Mouse (Mus musculus): ENCODE data around the gene Apol7e. TPM values are rescaled to one million over a fixed set of nuclear protein-coding genes. Genes with fewer than 3 reads are reported as not detected.
A peak's percentile ranks its signal among the peaks of the same experiment; 100 is the strongest.
"Not testable (repeated sequence)": the region's sequence is repeated elsewhere in the genome, so short reads cannot be mapped to it uniquely, and the experiment has no call there.

Apol7e gene
- 0.17 TPM in 2 replicates for polyA plus RNA-seq (2012; rRNA removed)

DNA sequence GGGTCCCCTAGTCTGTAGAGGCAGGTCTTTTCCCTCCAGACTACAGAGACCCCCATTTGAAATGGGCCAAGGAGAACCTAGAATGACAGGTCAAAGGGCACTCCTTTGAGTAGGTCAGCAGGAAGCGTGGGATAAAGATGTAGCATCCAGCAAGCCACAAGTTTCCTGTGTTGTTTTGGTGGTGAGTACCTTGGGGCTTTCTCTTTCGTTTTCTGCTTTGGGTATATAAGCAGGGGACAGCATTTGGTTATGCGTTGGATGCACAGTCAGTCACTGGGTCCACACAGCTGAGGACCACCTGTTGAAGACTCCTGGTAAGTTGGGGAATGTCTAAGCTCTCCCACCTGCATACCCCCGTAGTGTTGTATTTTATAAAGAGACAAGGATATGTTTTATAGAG is at the start of gene Apol7e:
Gene Apol7e (plus strand): TSS at position 202 of the 400 bp plus-strand sequence.
- H3K4me3 ChIP-seq (ENCODE audit: insufficient read depth, low read length); H3K27ac ChIP-seq (ENCODE audit: insufficient read depth, low read length); H3K4me1 ChIP-seq (ENCODE audit: control insufficient read depth, insufficient read depth, low read length): not testable (repeated sequence)

DNA sequence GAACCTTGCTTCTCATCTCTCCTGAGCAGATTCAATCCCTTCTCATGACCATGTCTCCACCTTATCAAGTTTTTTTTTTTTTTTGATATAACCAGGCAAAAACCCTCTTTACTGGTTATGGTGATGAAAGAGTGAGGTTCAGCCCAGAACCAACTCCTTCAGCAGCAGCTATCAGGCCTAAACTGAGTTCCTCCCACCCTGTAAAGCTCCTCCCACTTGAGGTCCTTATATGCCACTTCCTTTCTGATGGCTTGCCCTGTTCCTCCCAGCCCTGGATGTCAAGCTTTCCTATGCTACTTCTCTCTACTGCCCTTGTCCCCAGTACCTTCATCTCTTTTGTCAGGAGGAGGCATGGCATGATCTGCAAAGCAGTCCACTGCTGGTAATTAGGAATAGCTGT is 47.5 kb upstream of the Apol7e start:
- H3K4me3 ChIP-seq (ENCODE audit: insufficient read depth, low read length); H3K4me1 ChIP-seq (ENCODE audit: control insufficient read depth, insufficient read depth, low read length); H3K27ac ChIP-seq (ENCODE audit: insufficient read depth, low read length): not testable (repeated sequence)

DNA sequence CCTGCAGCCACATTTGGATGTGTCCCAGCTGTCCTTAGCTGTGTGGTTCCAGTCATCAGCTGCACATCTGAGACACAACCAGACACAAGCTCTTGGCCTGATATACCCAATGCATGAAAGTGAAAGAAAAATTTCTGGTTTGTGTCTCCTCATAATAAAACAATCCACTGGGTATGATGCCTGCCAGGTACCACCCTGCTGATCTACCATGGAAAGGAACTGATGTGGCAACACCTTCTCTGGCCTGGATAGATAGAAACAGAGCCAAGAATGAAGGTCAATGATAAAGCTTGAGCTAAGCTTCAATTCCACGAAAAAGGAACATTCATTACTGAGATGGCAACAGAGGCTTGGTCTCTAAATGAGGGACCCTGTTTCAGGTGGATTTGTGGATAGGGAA is 38.9 kb upstream of the Apol7e start:
- not testable (repeated sequence) for H3K4me3 ChIP-seq (ENCODE audit: insufficient read depth, low read length); H3K27ac ChIP-seq (ENCODE audit: insufficient read depth, low read length); H3K4me1 ChIP-seq (ENCODE audit: control insufficient read depth, insufficient read depth, low read length)

DNA sequence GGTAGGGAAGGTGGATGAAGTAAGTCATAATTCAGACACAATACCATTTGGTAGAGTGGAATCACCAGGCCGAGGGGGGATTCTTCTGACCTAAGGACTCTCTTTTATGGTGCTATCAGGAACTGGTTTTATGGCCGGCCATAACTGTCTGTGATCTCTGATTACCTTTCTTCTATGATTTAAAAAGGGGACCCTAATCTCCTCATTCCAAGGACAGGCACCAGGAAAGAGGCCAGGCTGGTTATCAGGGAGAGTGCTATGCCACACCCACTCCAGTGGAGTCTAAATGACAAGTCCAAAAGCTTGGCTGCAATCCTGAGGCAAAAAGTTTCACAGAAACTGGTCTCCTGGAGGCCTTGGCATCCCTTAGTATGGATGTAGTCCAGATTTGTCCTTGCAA is 36.8 kb upstream of the Apol7e start:
- H3K4me3 ChIP-seq (ENCODE audit: insufficient read depth, low read length); H3K27ac ChIP-seq (ENCODE audit: insufficient read depth, low read length); H3K4me1 ChIP-seq (ENCODE audit: control insufficient read depth, insufficient read depth, low read length): not testable (repeated sequence)

DNA sequence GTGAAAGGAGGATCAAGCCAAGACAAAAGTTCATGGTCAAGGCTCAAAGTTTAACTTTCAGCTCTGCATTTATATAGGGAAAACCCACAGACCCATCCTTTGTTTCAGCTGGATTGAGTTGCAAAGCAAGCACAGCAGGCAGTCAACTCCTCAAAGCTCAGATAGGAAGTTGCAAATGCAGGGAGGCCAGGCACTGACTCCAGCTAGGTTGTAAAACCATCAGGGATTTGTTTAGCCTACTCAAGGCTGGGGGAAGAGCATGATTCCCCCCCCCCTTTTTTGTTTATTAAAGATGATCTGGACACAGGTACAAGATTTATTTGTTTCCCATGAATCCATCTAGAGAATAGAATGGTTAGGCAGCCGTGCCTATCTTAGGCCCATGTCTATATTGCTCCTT is 24.6 kb upstream of the Apol7e start:
- H3K4me3 ChIP-seq (ENCODE audit: insufficient read depth, low read length); H3K27ac ChIP-seq (ENCODE audit: insufficient read depth, low read length); H3K4me1 ChIP-seq (ENCODE audit: control insufficient read depth, insufficient read depth, low read length): not testable (repeated sequence)

DNA sequence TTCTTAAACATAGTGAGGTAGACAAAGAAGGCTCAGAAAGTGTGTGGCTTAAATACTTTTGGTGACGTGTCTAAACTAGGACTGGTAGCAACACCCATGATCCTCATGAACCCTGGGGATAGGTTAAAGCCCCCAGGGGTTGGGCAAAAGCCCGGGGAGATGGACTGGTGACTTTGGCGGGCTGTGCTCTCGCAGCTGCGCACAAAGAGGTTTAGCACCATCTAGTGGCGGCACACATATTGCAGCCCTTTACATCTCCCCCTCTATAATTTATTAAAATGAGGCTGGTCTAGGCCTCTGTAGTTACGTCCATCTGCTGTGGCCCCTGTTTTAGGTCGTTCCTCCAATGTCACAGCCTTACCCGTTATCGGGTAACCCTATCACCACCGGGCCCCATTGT is 14.7 kb upstream of the Apol7e start:
- H3K4me3 ChIP-seq (ENCODE audit: insufficient read depth, low read length); H3K27ac ChIP-seq (ENCODE audit: insufficient read depth, low read length); H3K4me1 ChIP-seq (ENCODE audit: control insufficient read depth, insufficient read depth, low read length): not testable (repeated sequence)
- peak; percentile 46 for TF ChIP-seq CTCF (IDR thresholded peaks at IDR 0.05; ENCODE audit: extremely low read depth, insufficient read depth, low read length)

DNA sequence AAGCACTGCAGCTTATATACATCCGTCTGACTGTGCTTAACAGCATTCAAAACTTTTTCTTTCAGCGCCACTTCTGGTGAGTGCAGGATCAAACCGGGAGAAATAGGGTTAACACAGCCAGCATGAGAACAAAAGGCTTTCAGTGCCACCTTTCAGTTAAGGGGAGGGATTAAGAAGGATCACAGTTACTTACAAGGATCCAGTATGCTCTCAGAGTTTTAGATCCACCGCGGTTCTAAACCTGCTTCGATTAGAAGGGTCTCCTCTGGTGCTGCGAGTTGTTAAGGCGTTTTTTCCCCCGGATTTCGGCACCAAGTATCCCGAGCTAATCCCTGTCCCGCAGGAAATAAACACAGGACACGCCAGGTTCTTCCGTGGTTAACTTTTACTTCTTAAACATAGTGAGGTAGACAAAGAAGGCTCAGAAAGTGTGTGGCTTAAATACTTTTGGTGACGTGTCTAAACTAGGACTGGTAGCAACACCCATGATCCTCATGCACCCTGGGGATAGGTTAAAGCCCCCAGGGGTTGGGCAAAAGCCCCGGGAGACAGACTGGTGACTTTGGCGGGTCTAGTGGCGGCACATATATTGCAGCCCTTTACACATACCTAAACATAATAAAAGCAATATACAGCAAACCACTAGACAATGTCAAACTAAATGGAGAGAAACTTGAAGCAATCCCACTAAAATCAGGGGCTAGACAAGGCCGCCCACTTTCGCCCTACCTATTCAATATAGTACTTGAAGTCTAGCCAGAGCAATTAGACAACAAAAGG is 6.9 kb upstream of the Apol7e start:
- not testable (repeated sequence) for H3K4me3 ChIP-seq (ENCODE audit: insufficient read depth, low read length); H3K4me1 ChIP-seq (ENCODE audit: control insufficient read depth, insufficient read depth, low read length); H3K27ac ChIP-seq (ENCODE audit: insufficient read depth, low read length)

DNA sequence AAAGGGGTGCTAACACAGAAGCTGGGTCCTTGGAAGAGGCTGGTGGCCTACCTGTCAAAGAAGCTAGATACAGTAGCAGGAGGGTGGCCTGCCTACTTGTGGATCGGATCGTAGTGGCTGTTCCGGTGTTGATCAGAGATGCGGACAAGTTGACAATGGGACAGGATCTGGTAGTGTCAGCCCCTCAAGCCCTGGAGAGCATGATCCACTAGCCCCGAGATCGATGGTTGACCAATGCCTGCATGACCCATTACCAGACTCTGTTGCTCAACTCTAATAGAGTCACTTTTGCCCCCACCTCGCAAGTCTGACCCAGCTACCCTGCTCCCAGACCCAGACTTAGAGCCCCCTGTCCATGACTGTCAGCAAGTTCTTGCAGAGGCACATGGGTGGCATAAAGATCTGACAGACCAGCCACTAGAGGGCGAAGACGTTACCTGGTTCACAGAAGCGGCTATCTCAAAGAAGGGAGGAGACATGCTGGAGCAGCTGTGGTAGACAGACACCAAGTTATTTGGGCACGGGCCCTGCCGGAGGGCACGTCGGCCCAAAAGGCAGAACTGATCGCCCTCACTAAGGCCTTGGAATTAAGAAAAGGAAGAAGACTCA is 3.9 kb upstream of the Apol7e start:
- peak; percentile 39 for TF ChIP-seq CTCF (IDR thresholded peaks at IDR 0.05; ENCODE audit: extremely low read depth, insufficient read depth, low read length)
- H3K4me1 ChIP-seq (ENCODE audit: control insufficient read depth, insufficient read depth, low read length); H3K27ac ChIP-seq (ENCODE audit: insufficient read depth, low read length); H3K4me3 ChIP-seq (ENCODE audit: insufficient read depth, low read length): not testable (repeated sequence)

DNA sequence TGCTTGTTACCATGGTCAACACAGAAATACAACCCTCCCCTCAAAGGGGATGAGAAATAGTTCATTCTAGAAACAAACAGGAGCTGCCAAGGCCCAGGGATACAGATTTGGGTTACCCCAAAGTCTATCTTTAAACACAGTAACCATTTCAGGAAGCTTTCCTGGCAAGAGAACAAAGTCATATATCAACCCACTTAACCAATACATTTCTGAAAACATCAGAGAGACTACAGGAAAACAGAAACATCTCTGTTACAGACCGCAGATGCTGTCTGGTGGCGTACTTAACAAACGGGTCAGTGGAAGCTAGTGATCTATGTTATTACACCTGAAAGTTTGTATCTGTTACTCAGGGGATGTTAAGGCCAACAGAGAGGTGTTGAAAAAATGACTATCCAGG is 6.6 kb downstream of the Apol7e start:
- not testable (repeated sequence) for H3K27ac ChIP-seq (ENCODE audit: insufficient read depth, low read length); H3K4me1 ChIP-seq (ENCODE audit: control insufficient read depth, insufficient read depth, low read length); H3K4me3 ChIP-seq (ENCODE audit: insufficient read depth, low read length)

DNA sequence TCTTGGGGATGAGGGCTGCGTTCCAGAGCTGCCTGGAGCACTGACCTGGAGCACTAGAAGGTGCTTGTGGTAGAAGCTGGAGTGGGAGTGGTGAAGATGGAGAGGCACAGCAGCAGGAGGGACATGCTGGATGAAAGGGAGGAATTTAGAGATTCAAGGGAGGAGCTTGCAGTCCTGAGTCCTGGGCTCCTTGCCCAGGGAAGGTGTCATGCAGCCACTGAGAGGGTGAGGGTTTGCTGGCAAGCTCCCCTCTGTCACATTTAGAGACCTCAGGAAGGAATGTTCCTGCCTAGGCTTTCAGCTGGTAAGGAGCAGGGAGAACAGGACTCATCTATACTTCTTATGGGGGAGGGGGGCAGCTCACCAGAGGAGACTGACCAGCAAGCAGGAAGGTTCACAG is 10.3 kb downstream of the Apol7e start:
- not testable (repeated sequence) for H3K4me3 ChIP-seq (ENCODE audit: insufficient read depth, low read length); H3K4me1 ChIP-seq (ENCODE audit: control insufficient read depth, insufficient read depth, low read length); H3K27ac ChIP-seq (ENCODE audit: insufficient read depth, low read length)

DNA sequence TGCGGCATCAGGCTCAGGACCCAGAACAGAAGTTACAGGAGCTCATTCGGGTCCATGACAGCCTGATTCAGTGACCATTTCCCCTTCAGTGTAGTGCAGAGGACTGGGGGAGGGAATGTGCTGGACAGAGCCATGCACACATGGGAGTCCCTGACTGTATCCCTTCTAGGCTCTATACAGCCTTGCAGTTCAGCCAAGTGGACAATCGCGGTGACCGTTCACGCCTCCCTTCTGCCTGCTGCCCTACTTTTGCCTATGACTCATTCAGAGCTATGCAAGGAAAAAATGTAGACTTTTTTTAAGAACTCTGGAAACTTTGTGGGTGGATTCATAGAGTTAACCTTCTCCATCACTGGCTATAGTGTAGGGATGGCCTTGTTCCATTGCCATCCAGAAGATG is 19.6 kb downstream of the Apol7e start:
- not testable (repeated sequence) for H3K27ac ChIP-seq (ENCODE audit: insufficient read depth, low read length); H3K4me3 ChIP-seq (ENCODE audit: insufficient read depth, low read length); H3K4me1 ChIP-seq (ENCODE audit: control insufficient read depth, insufficient read depth, low read length)

DNA sequence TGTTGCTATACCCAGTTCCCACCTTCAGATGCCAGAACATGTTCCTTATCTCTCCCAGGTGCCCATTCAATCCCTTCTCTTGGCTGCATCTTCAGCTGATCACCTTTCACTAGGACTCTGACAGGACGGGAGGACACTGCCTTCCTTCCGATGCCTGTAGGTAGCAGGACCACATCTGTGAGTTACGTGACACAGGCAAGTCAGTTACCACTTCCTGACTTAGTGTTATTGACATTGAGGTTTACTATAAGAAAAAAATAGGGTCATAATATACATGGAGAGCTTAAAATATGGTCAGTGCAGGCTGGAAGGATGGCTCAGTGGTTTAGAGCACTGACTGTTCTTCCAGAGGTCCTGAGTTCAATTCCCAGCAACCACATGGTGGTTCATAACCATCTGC is 22.9 kb downstream of the Apol7e start:
- H3K27ac ChIP-seq (ENCODE audit: insufficient read depth, low read length); H3K4me3 ChIP-seq (ENCODE audit: insufficient read depth, low read length); H3K4me1 ChIP-seq (ENCODE audit: control insufficient read depth, insufficient read depth, low read length): not testable (repeated sequence)

DNA sequence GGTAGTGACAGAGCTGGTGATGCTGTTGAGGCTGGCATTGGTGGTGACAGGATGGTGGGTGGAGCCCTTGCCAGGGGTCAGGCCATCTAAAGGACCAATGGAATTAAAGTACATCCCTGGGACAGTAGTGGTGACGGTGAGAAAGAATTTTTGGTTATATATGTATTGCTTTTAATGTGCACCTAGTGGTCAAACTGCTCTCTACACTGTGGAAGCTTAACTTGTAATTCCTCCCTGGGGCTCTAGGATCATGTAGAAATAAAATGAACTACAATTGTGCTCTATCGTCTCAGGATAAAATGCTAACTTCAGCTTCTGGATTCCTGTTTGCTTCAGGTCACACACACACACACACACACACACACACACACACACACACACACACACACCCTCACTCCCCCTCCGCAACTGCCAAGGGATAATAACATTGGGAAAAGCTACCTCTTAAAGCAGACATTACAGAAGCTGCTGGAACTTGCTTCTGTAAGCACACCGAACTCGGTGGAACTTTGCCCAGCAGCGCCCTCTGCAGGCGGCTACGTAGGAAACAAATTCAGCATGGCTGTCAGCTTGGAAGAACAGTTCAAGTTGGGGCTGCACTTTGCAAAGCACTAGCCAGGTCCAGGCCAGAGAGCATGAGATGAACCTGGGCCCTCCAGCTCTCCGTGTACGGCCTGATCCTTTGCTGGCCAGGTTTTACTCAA is 25.7 kb downstream of the Apol7e start:
- not testable (repeated sequence) for H3K4me1 ChIP-seq (ENCODE audit: control insufficient read depth, insufficient read depth, low read length); H3K4me3 ChIP-seq (ENCODE audit: insufficient read depth, low read length); H3K27ac ChIP-seq (ENCODE audit: insufficient read depth, low read length)

DNA sequence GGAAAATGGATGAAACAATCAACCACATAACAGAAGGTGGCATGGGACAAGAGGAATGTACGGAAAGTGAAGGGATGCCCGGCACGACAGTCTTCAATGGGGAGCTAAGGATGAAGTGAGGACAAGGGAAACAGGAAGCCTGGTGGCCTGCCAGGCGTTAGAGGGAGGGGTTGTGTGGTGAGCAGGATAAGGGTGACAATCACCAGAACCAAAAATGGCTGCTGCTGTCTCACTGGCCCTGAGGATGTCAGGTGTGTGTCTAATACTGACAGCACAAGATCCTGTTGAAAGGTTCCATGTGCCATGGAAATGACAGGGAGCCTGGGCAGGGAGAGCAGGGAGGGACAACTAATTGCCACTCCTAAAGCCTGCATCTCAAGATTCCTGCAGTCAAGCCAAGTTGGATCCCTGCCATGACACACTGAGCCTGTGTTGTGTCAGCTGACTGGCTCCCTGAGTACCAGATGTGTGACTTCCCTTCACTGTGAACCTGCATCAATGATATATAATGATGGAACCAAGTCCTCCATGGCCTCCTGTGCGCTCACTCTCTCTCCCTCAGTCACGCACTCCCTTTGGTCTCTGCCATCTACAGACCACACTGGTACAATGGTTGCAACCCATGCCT is 26.9 kb downstream of the Apol7e start:
- not testable (repeated sequence) for H3K27ac ChIP-seq (ENCODE audit: insufficient read depth, low read length); H3K4me3 ChIP-seq (ENCODE audit: insufficient read depth, low read length); H3K4me1 ChIP-seq (ENCODE audit: control insufficient read depth, insufficient read depth, low read length)
